Mouse (Mus musculus): Measurements from ENCODE around the gene Mtfr1l.
"Not testable (repeated sequence)": the region's sequence is repeated elsewhere in the genome, so short reads cannot be mapped to it uniquely, and the experiment has no call there.

DNA sequence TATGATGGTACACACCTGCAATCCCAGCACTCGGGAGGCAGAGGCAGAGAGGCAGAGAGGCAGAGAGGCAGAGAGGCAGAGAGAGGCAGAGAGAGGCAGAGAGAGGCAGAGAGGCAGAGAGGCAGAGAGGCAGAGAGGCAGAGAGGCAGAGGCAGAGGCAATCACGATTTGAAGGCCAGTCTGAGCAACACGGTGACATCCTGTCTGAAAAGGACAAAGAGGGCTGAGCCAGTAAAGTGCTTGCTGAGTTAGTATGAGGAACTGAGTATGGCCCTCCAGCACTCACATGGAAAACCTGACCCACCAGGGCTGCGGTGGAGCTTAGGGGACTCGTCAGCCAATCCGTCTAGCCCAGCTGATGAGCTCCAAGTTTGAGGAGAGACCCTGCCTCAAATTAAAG lies 36.2 kb downstream of the Mtfr1l start:
- TF ChIP-seq CTCF, EP300 (IDR thresholded peaks at IDR 0.05; ENCODE audit: low read depth): not testable (repeated sequence)

Measured in liver, postnatal 0 days (tissue).